Mouse (Mus musculus): ENCODE data around the gene Cdrt4.
A peak's percentile ranks its signal among the peaks of the same experiment; 100 is the strongest.

Cdrt4 gene

DNA sequence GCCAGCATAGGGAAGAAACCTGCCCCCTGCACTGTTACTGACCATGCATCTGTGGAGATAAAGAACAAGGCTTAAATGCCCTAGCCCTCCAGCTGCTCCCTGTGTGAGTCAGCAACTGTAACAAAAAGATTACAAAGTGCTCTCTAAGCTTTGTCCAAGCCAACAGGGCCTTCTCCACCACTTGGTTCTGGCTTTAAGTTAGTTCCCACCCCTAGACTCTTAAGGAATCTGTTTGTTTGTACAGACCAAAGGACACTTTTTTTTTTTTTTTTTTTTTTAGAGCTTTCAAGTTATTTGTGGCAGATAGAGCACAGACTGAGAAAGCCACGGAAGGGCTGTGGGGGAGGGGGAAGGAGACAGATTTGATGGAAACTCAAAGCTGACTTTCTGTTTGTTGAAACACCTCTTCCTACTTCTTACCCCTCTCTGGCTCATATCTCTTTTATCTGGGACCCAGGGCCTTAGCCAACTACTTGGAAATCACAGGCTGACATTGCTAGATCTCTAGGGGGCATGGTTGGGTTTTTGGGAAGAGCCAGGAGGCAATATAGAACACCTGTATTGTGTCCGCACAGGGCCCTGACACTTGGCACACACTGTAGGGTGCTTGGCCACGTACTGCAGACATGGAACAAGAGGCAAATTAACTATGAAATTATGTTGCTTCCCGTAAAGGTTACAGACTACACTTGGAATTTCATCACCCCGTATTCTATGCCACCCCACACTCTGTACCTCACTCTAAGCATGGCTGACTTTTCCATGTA is 44.9 kb downstream of the Cdrt4 start:
- no peak for DNase-seq (ENCODE audit: low spot score in 2 of 2)

DNA sequence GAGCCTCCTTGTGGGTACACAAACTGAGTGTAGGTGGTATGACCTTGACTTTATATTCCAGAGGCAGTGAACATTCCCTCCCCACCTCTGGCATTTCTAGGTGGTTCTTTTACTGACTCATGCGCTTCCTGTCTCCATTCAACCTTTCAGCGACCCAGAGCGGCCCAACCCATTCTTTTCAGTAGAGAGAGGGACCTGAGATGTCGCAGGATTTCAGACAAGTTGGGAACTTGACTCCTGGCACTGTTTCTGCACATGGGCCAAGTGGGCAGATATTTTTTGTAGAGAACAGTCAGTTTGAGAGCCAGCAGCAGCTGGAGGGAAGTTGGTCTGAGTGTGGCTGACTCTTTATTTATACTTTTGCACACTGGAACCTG is 45.5 kb downstream of the Cdrt4 start:
- no peak for DNase-seq (ENCODE audit: low spot score in 2 of 2)

DNA sequence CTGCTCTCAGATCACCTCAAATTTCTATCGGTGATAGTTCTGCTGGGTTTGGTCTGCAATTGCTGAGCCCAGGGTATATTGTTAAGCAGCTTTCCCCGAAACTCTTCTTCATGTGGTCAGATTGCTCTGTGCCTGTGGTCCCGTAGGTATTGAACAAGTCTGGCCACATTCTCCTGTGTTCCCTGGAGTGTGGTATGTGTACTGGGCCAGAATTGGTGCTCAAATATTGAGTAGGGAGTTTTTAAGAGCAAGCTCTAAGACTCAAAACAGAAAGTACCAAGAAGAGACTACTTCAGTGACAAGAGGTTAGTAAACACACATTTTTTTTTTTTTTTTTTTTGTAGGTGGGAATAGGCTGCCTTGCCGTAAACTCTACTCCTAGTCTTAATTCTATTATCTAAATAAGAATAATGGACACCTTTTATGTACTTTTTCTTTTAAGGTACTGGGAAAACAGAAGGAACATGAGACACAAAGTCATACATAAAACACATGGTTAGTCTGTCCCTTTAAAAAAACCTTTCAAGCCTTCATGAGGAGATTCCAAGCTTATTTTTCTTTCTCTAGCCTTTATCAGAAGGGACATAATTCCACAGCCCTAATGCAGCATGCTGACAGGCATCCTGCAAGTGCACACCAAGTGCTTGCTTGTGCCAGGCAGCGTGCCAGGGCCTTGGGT is 46.2 kb downstream of the Cdrt4 start:
- DNase-seq (ENCODE audit: low spot score in 2 of 2) = no peak

DNA sequence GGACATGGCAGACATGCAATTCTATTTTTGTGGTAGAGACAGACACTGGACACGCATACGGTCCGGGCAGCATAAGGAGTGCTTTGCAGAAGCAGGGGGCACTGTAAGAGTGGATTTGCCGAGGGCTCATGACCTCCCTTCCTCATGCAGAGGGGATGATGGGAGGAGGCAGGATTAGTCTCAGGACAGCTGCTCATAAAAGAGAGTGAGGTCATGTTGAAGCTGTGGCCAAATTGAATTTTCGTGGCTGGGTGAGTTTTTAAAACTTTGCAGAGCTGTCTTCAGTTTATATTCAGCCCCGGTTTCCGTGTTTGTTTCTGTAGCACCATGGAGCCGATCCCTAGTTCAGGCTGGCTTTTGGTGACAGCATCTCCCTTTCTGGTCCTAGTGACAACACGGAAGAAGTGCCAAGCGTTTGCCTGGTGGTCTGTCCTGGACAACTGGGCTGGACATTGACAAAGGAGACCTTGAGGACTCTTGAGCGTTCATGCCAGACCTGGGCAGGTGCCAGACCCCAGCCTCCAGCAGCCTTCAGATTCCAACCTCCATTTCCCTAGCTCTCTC is 46.8 kb downstream of the Cdrt4 start:
- no peak for DNase-seq (ENCODE audit: low spot score in 2 of 2)

DNA sequence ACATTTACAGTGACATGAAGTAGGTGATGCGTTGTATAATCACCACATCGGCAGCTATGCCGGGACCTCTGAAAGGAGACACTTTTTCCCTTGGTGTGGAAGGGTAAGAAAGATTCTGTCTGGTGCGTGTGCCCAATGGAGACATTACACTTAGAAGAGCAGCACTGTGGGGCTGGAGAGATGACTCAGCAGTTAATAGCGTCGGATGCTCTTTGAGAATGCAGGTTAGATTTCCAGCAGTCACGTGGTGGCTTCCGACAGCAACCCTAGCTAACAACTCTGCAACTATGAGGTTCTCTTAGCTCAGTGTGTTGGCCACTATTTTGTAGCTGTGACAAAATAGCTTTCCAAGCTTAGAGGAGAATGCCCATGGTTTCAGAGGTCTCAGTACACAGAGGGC is 49.1 kb downstream of the Cdrt4 start:
- DNase-seq (ENCODE audit: low spot score in 2 of 2) = no peak

DNA sequence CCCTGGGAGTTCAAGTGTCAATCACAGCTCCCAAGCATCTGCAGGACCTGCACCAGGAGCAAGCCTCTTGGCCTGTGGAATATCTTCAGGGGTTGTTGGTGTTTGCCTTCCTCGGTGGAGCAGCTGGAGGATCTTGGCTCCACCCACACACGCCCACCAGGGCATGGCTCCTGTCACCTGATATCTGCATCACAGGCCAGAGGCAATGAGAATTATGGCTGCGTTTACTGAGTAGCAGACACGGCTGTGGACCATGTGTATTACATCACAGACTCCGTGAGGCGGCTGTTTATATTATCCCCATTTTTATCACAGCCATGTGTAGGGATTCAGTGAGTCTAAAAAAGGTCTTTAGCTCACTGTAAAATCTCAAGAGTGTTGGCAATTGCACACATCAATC is 53.6 kb downstream of the Cdrt4 start:
- DNase-seq (ENCODE audit: low spot score in 2 of 2) = no peak

DNA sequence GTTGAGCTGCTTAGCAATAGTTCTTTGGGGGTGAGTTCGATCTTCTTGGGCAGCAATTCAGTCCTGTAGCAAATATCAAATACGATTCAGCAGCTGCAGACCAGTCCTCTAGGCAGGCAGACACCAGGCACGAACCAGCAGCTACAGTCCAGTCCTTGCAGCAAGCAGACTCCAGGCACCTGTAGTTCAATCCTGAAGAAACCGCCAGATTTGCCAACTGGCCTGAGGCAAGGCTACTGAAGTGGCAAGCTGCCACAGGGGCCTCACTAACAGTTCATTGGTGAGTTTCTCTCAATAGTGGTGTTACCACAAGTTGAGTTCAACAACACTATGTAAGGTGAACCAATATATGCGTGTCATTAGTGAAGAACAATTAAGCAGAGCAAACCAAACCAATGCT is 56.4 kb downstream of the Cdrt4 start:
- no peak for DNase-seq (ENCODE audit: low spot score in 2 of 2)

DNA sequence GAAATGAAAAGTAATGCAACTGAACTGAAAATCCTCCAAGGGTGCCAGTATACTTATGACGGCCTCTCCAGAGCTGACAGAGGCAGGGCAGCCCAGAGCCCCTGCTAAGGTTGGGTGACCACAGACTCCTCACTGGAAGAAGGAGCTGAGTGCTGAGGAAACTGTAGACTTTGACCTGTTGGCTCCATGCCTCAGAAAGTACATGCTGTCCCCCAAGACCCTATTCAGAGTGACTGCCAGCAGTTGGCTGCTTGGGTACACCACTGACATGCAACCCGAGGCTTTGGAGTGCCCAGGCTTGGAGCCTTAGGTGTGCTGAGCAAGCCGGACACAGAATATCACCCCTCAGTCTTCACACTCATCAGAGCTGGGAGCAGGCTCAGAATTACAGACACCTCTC is 57.0 kb downstream of the Cdrt4 start:
- no peak for DNase-seq (ENCODE audit: low spot score in 2 of 2)

DNA sequence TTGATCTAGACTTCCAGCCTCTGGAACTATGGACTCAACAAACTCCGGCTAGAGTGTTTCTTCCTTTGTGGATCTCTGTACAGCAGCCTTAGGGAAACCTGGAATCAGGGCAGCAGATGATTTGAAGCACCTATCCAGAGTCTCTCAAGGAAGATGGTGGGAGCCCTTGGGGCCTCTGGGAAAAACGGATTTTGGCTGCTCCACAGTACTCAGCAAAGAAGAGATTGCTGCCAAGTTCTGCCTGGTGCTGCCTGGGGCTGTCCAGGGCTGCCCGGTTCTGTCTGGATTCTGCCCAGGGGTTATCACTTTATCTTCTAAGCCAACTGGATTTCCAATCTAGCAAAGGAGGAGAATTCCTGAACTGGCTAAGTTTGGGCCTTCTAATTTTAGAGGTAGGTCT is 58.8 kb downstream of the Cdrt4 start:
- DNase-seq (ENCODE audit: low spot score in 2 of 2) = no peak

DNA sequence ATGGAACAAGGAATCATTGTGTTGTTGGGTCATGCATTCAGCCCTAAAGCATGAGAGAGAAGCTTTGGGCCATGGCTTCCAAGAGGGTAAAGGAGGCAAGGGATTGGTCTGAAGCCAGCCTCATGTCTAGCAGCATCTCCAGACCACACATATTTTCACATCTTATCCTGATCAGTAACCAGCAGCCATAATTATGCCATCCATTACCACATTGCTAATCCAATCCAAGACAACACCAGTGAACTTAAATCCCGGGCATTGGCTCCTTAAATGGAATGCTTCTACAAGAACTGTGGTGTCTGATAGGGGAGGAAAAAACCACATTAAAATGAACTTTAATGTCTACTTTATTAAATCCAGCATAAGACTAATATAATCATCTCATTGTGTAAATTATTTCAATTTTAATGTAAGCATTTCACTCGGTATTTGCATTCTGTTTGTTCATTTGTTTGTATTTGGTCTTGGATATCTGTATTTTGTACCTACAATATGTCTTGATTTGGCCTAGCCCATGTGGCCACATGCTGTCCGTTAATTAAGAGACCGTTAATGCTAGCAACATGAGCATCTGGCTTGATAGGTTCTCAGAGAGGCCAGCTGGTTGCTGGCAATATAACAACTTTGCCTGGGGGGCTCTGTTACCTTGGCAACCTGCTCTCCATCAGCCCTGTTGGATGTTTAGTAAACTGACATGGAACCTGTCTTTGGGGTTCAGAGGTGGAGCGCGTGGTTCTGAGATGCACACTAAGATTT is 66.5 kb downstream of the Cdrt4 start:
- DNase-seq (ENCODE audit: low spot score in 2 of 2) = no peak

DNA sequence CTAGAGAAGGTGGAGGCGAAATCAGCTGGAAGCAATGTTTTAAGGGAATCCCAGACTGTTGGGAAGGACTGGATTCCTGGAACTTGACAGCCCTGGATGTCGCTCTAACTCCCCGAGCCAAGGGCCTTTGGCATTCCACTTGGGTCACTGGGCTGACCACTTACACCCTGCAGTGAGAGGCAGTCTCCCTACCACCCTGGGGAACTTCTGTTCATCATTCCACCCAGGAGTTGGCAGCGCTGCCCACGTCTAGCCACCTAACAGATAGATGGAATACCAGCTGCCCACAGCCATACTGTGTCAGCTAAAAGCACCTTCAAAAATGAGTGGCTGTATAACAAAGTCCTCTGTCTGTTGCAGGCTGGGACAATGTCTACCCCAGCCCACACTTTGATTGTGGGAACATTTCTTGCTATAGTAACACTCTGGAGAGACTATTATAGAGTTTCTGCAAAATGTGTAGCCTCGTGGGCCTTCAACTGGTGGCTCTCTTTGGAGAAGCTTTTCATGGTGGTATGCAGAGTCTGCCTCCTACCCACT is 67.2 kb downstream of the Cdrt4 start:
- no peak for DNase-seq (ENCODE audit: low spot score in 2 of 2)

DNA sequence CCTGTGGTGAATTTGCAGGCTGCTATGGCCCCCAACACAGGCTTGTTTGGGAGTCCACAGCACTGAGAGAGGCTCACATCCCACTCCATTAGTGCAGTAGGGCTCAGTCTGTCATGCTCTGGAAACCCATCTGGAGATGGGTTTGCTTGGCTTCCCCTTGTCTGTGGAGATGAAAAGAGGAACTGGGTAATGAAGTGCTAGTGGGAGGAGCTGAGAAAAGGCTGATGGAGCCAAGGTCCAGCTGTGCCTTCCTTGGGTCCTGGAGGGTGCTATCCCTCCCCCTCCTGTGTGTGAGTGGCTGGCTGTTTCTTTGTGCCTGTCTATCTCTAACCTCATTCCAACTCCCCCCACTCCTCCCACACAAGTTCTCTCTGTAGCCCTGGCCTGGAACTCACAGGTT is 69.6 kb downstream of the Cdrt4 start:
- DNase-seq (ENCODE audit: low spot score in 2 of 2) = peak; percentile 23 to 42

DNA sequence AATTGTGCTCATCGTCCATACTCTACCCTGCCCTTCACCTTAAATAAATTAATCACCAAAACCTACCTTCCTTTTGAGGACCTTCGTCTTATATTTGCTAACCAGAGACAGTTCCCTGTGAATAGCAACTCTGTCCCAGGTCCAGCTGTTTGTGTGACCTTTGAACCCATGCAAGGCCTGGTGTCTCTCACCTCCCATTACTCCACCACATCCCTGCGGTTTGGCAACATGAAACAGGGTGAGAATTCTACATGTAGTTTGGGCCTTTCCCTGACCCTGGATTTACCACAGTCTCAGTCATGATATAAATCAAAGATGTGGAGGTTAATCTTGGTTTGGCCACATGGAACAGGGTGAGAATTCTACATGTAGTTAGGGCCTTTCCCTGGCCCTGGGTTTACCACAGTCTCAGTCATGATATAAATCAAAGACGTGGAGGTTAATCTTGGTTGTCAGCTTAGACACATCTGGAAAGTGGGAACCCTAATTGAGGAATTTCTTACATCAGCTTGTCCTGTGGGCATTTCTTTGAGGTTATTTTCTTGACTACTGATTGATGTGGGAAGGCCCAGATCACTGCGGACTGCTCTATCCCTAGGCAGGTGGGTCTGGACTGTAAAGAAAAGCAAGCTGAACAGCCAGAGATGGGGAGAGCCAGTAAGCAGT is 70.3 kb downstream of the Cdrt4 start:
- DNase-seq (ENCODE audit: low spot score in 2 of 2) = no peak

DNA sequence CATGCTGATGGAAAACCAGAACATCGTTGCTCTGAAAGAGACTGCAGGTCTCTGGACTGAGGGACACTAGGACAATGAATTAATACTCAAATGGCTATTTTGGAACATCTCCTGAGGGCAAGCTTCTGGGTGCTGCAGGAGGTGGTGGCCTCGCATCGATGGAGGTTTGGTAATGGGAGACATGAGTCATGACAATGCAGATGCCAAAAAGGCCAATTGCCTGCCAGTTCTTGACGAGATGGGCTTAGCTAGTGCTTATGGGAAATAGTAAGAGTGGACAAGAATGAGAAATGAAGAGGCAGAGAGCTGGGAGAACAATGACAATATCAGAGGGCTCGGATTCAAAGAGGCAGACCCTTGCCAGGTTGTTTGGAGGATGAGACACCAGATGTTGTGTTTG is 72.5 kb downstream of the Cdrt4 start:
- DNase-seq (ENCODE audit: low spot score in 2 of 2) = no peak

DNA sequence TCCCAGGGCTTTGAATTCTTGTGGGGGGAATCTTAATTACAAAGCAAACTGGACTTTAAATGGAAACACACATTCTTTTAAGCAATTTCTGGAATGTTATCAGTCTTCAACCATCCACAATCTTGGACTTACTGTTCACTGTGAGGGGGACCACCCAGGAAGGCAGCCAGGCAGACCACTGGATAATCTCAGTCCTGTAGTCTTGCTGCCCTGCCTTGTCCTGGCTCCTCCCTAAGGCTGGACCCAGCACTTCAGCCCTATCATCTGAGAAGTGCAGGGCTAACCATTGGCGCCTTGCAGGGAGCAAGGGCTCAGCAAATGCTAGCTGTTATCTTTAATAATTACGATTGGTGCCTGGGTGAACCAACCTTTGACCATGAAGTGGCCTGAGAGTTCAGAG is 73.1 kb downstream of the Cdrt4 start:
- no peak for DNase-seq (ENCODE audit: low spot score in 2 of 2)

DNA sequence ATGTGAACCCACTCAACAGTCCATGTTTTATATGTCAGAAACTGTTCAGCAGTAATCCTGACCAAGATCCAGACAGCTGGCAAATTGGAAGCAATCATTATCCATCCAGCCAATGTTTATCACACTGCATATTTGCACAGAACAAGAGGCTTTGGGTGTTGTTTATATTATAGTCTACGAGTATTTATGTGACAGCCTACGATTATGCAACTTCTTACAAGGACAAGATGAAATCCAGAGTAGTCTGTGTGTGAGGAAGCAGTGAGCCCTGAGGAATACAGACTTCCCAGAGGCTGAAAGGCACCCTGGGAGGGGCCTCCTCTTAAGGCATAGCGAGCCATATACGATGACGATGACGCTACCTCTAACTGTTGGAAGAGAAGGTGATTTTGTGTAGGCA is 74.5 kb downstream of the Cdrt4 start:
- DNase-seq (ENCODE audit: low spot score in 2 of 2) = no peak

DNA sequence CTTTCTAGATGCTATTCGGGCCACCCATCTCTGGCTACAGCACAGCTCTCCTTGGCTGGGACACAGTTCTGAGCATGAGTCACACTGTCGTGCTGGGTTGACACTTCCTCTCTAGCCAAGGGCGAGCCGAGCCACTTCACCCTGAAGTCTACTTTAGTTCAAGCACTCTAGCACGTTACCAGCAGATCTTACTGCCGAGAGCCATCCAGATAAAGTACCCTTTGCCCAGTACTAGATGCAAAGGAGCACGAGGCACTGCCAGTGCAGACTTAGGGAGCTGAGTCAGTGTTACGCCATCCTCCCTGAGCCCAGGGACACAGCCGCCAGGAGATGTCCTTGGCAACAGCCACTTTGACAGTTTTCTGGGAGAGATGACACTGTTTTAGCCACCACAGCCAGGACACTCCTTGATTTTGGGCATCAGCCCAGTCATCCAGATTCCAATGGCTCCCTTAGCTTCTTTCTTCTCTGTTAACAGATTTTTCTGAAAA is 75.7 kb downstream of the Cdrt4 start:
- no peak for DNase-seq (ENCODE audit: low spot score in 2 of 2)

DNA sequence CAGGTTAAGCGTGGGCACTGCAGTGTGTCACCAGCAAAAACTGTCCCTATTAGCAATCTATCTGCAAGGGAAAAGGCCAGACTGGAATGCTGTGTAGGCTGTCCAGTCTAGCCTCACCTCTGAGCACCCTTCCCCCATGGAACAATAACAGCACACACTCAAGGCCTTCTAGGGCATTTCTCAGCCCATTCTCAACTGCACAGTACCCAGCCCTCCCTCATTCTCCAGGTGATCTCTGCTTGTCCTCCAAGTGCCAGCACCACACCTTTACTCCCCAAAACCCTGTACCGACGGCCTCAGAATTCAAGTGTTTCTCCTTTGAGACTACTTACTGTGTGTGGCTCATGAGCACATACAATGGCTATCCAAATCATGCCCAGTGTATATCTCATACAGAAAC is 77.1 kb downstream of the Cdrt4 start:
- no peak for DNase-seq (ENCODE audit: low spot score in 2 of 2)

DNA sequence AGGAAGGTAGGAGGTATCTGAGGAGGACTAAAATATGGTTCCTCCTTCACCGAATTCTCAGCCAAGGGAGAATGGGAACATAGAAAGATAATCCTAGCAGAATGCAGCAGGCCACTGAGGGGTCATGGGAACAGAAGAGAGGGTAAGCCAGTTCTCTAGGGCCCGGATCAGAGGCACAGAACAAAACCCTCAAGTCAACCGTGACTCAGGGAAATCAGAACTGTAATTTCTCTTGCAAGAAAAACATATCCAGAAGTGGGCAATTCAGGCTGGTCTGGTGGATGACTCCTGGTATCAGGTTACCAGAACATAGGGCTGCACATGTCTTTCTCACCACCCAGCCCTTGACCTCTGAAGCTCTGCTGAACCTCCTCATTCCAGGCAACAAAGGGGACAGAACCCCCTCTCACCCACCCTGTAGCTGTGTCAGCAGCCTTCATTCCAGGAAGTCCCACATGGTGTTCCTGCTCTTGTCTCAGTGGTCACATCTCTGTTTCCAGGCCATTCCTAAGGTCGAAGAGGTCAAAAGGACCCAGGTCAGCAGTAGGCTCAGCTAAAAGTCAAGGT is 78.2 kb downstream of the Cdrt4 start:
- DNase-seq (ENCODE audit: low spot score in 2 of 2) = no peak

DNA sequence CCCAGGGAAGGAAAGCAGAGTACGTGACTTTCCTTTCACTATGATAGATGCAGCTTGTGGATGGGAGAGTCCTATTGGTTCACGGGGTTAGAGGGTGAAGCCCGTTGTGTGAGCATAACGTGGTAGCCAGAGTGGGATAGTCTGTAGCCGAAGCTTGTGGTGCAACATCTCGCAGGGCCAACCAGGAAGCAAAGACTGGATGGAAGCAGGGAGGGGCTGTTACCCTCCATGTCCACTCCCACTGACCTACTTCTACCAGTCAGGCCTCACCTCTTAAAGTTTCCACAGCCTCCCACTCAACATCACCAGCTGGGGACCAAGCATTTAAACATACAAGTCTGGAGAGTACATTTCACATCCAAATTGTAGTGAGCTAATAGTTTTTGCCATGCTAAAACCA is 78.7 kb downstream of the Cdrt4 start:
- DNase-seq (ENCODE audit: low spot score in 2 of 2) = no peak
